ENCODE assay signal across 22 mouse cellular contexts in the genomic region with DNA sequence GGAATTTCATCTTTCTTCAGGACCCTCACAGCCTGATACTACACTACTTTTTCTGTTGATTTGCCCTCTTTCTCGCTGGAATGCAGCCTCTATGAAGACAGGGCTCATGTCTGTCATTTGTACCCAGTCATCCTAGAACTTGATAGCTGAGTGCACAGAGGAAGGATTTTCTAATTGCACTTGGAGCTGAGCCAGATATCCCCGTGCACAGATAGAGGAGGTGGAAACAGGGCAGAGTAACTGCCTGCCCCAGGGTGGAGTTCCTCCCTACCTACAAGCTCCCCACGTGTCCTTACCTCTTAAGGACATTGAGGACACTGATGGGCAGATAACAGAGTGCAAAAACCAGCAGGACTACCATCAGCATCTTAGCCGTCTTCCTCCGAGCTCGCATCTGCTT. TPM values are rescaled to one million over a fixed set of nuclear protein-coding genes. Genes with fewer than 3 reads are reported as not detected.
"Had no signal": no experiment of that assay in that cellular context is flagged by ENCODE, and none has a peak within 500 bp of the region (broad histone marks: within the 10 kb centered on the region; RNA-seq: fewer than 3 reads in every experiment).

No protein-coding gene starts in this region.

- ATAC-seq: liver, embryonic 12.5 days; midbrain, embryonic 15.5 days had no signal

- H3K27ac ChIP-seq: kidney, embryonic 15.5 days; limb, embryonic 10.5 days; limb, embryonic 13.5 days; liver, embryonic 12.5 days; liver, embryonic 15.5 days; lung, embryonic 15.5 days; midbrain, embryonic 10.5 days; midbrain, embryonic 15.5 days; neural tube, embryonic 12.5 days; neural tube, embryonic 15.5 days; stomach, embryonic 15.5 days had no signal

- H3K36me3 ChIP-seq: liver, embryonic 12.5 days; liver, embryonic 15.5 days; lung, embryonic 15.5 days; midbrain, embryonic 10.5 days; midbrain, embryonic 15.5 days; neural tube, embryonic 12.5 days; neural tube, embryonic 15.5 days; stomach, embryonic 15.5 days had no signal

- DNase-seq: kidney, adult 8-10 months; kidney, postnatal 10 days; kidney, postnatal 36 days; liver; lung, adult 18-20 months; lung, postnatal 10 days; lung, postnatal 36 days; right cerebral cortex, postnatal 14 days; spleen, adult 18-20 months; thymus, postnatal 25 days had no signal

- H3K9me3 ChIP-seq: kidney, embryonic 15.5 days; limb, embryonic 10.5 days; limb, embryonic 13.5 days; liver, embryonic 12.5 days; liver, embryonic 15.5 days; lung, embryonic 15.5 days; megakaryocyte, embryonic 14.5 days; midbrain, embryonic 10.5 days; midbrain, embryonic 15.5 days; neural tube, embryonic 12.5 days; neural tube, embryonic 15.5 days; stomach, embryonic 15.5 days had no signal

- H3K4me2 ChIP-seq: kidney, embryonic 15.5 days; limb, embryonic 13.5 days; liver, embryonic 12.5 days; liver, embryonic 15.5 days; lung, embryonic 15.5 days; midbrain, embryonic 15.5 days; neural tube, embryonic 12.5 days; neural tube, embryonic 15.5 days; stomach, embryonic 15.5 days had no signal

- H3K4me1 ChIP-seq: stomach, embryonic 15.5 days had no signal

- H3K9ac ChIP-seq: kidney, embryonic 15.5 days; limb, embryonic 13.5 days; liver, embryonic 12.5 days; liver, embryonic 15.5 days; lung, embryonic 15.5 days; midbrain, embryonic 15.5 days; neural tube, embryonic 12.5 days; neural tube, embryonic 15.5 days; stomach, embryonic 15.5 days had no signal

- H3K4me3 ChIP-seq: kidney, embryonic 15.5 days; limb, embryonic 10.5 days; limb, embryonic 13.5 days; liver, embryonic 12.5 days; liver, embryonic 15.5 days; lung, embryonic 15.5 days; megakaryocyte, embryonic 14.5 days; midbrain, embryonic 10.5 days; midbrain, embryonic 15.5 days; neural tube, embryonic 12.5 days; neural tube, embryonic 15.5 days; stomach, embryonic 15.5 days had no signal

RNA-seq across cellular contexts. Expression of a gene that starts 5.8 kb away (rescaled TPM):
- polyA plus RNA-seq: limb, embryonic 10.5 days; limb, embryonic 13.5 days; liver, embryonic 12.5 days; liver, embryonic 15.5 days had no signal
